Mouse (Mus musculus) ES-Bruce4 (cell line): ENCODE measurements at regions not wholly inside any gene's neighbourhood (a gene's known extent, or its start where the extent isn't known, plus 50 kb on each side); places are given as distances from the start of the nearest gene placed in this dataset.

Experiments used
- CTCF ChIP-seq: IDR thresholded peaks from one replicate; pipeline ENCODE4 v1.8.1; 2011; ENCODE audit warnings: low read depth, low read length
- EP300 ChIP-seq: IDR thresholded peaks from 2 replicates; pipeline ENCODE4 v1.6.1; 2011; ENCODE audit warnings: low read depth, low read length; ENCODE audit not compliant: insufficient read depth
- POLR2A ChIP-seq: IDR thresholded peaks from one replicate; pipeline ENCODE4 v1.8.1; 2011; ENCODE audit warnings: low read length; ENCODE audit not compliant: insufficient read depth

DNA sequence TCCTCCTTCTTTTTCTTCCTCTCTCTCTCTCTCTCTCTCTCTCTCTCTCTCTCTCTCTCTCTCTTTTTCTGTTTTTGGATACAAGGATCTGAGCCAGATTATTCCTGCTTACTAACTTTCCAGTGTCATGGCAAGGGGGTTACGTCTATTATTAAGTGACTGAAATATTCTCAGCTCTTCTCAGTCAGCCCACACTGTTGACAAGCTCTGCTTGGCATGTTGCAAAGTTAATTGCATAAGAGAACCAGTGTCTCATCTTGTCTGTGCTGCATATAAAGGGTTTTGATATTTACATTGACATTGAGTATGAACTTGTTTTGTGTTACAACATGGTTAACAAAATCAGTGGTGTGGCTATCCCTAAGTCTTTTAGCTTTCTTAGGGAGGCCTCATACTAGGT, 760.2 kb upstream of the Cdh8 start:
- TF ChIP-seq EP300: no peak
- TF ChIP-seq POLR2A: no peak
- no peak for TF ChIP-seq CTCF
